Mouse (Mus musculus) ES-Bruce4 (cell line): Measurements from ENCODE around the gene Trim67.

ENCODE experiments used
- CTCF ChIP-seq: IDR thresholded peaks from one replicate; pipeline ENCODE4 v1.8.1; 2011; ENCODE audit warnings: low read depth, low read length
- POLR2A ChIP-seq: IDR thresholded peaks from one replicate; pipeline ENCODE4 v1.8.1; 2011; ENCODE audit warnings: low read length; ENCODE audit not compliant: insufficient read depth

DNA sequence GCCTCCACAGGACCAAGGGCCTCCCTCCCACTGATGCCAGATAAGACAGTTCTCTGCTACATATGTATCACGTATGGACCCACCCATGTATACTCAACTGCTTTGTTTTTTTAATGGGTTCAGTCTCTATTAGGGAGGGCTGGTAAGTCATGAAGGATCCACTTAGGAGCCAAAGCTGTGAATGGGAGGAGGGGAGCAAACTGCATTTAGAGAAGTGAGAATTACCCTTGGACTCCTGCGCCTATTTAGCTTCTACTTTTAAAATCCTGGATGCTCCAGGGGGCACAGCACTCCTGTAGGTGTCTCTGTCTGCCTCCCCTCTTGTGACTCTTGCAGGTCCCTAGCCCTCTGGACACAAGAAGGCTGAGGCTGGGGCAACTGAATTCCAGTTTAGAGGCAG is 36.7 kb upstream of the Trim67 start:
- TF ChIP-seq CTCF (no peak), POLR2A (no peak)
